Mouse (Mus musculus) B cell, adult 62 days (primary cell): ENCODE measurements around the gene Nme9. TPM values are rescaled to one million over a fixed set of nuclear protein-coding genes. Genes with fewer than 3 reads are reported as not detected.

Experiments
- total RNA-seq: library from RNA; stranded (reverse); gene quantifications from 4 replicates; pipeline ENCODE4 v1.2.4, GENCODE M21; 2023

The Nme9 gene
- not detected in 4 replicates for total RNA-seq

GRCm38 (mm10) chr9:99451161-99451560, at the start of gene Nme9:
TSS of gene Nme9 (plus strand) at chr9:99451475.

GRCm38 (mm10) chr9:99437031-99437764, 14.1 kb upstream of the Nme9 start, which contains the start of gene Mras:
TSS of gene Mras (minus strand) at chr9:99437381.

Other genes starting within 250 kb of the Nme9 start
- gene Faiml, start 214.2 kb upstream of the Nme9 start, total RNA-seq: not detected in 4 replicates
- gene Cep70, start 208.1 kb upstream of the Nme9 start, total RNA-seq: 7.9 to 12.1 TPM (median 10.0 TPM) in 4 replicates
- gene Esyt3, start 92.9 kb upstream of the Nme9 start, total RNA-seq: not detected in 4 replicates
- 0.12 to 0.49 TPM in 2 of 4 replicates, not detected in the others for gene Mras, start 14.1 kb upstream of the Nme9 start, total RNA-seq
- 30.9 to 37.7 TPM (median 35.5 TPM) in 4 replicates for gene Armc8, start 117.4 kb downstream of the Nme9 start, total RNA-seq
- 24.6 to 31.1 TPM (median 27.7 TPM) in 4 replicates for gene Dbr1, start 124.3 kb downstream of the Nme9 start, total RNA-seq
- not detected in 4 replicates for gene A4gnt, start 161.0 kb downstream of the Nme9 start, total RNA-seq
- gene Dzip1l, start 178.0 kb downstream of the Nme9 start, total RNA-seq: not detected in 4 replicates